Mouse (Mus musculus) heart, postnatal 4 days (tissue): Measurements from ENCODE around the gene Cdh3. TPM values are rescaled to one million over a fixed set of nuclear protein-coding genes. Genes with fewer than 3 reads are reported as not detected.
A peak's percentile ranks its signal among the peaks of the same experiment; 100 is the strongest.

Source experiments
- DNase-seq: peaks from one replicate; pipeline ENCODE4 v3.0.0; 2021
- total RNA-seq, 2 experiments: library from RNA; stranded (reverse); gene quantifications; 2 replicates each; pipeline ENCODE4 v1.2.3; 2021

The Cdh3 gene
- 1 to 10 TPM; 8.1 to 9.0 TPM for total RNA-seq

- DNase-seq: peak; percentile 49
These were observed at the start of gene Cdh3 for GRCm38 (mm10) chr8:106510365-106510975. Gene Cdh3, plus strand, starts transcription at chr8:106510891.

GRCm38 (mm10) chr8:106462131-106462530, 48.6 kb upstream of the Cdh3 start:
- DNase-seq: no peak

- DNase-seq: no peak
These were observed 46.9 kb upstream of the Cdh3 start for GRCm38 (mm10) chr8:106463795-106464194.

GRCm38 (mm10) chr8:106469485-106469884, 41.2 kb upstream of the Cdh3 start:
- no peak for DNase-seq

GRCm38 (mm10) chr8:106474001-106474400, 36.7 kb upstream of the Cdh3 start:
- DNase-seq: no peak

- no peak for DNase-seq
These were observed 10.5 kb upstream of the Cdh3 start, which contains the start of gene 6030452D12Rik for GRCm38 (mm10) chr8:106500018-106500685. Gene 6030452D12Rik, plus strand, starts transcription at chr8:106500522.

- DNase-seq: peak; percentile 8
These were observed 6.5 kb upstream of the Cdh3 start for GRCm38 (mm10) chr8:106504241-106504640.

GRCm38 (mm10) chr8:106505328-106505965, 5.2 kb upstream of the Cdh3 start:
- DNase-seq: peak; percentile 15

GRCm38 (mm10) chr8:106506106-106506505, 4.6 kb upstream of the Cdh3 start:
- peak; percentile 2 for DNase-seq

- DNase-seq: peak; percentile 51
These were observed 2.8 kb upstream of the Cdh3 start for GRCm38 (mm10) chr8:106507761-106508331.

- DNase-seq: peak; percentile 1
These were observed 2.2 kb upstream of the Cdh3 start for GRCm38 (mm10) chr8:106508456-106508855.

GRCm38 (mm10) chr8:106509079-106509780, 1.5 kb upstream of the Cdh3 start:
- peak; percentile 3 for DNase-seq

GRCm38 (mm10) chr8:106511065-106511501, 392 bp downstream of the Cdh3 start:
- DNase-seq: peak; percentile 37

GRCm38 (mm10) chr8:106511531-106512041, 895 bp downstream of the Cdh3 start:
- DNase-seq: peak; percentile 52

GRCm38 (mm10) chr8:106512475-106513150, 1.9 kb downstream of the Cdh3 start:
- peak; percentile 12 for DNase-seq

- no peak for DNase-seq
These were observed 5.3 kb downstream of the Cdh3 start for GRCm38 (mm10) chr8:106515946-106516479.

- peak; percentile 59 for DNase-seq
These were observed 5.9 kb downstream of the Cdh3 start for GRCm38 (mm10) chr8:106516581-106516980.

- no peak for DNase-seq
These were observed 8.1 kb downstream of the Cdh3 start for GRCm38 (mm10) chr8:106518763-106519162.

- no peak for DNase-seq
These were observed 9.9 kb downstream of the Cdh3 start for GRCm38 (mm10) chr8:106520578-106520977.

- no peak for DNase-seq
These were observed 11.2 kb downstream of the Cdh3 start for GRCm38 (mm10) chr8:106521845-106522244.

GRCm38 (mm10) chr8:106526725-106527124, 16.0 kb downstream of the Cdh3 start:
- DNase-seq: no peak
